Mouse (Mus musculus): ENCODE results near the gene Rasgef1b. TPM values are rescaled to one million over a fixed set of nuclear protein-coding genes. Genes with fewer than 3 reads are reported as not detected.

Gene Rasgef1b
- polyA plus RNA-seq, 1 experiment from 2014 or later: 31.1 TPM

GRCm38 (mm10) chr5:99585166-99585898, 143.5 kb downstream of the Rasgef1b start:
- WGBS: 65% methylated on average over 5 of the region's 5 CpGs
- H3K27ac ChIP-seq (ENCODE audit: low read length): no peak overlapping the region

GRCm38 (mm10) chr5:99584266-99584665, 144.6 kb downstream of the Rasgef1b start:
- Histone ChIP-seq H3K36me3 (ENCODE audit: control insufficient read depth, insufficient read depth) (no peaks in the 10 kb centered on the region), H3K4me2 (ENCODE audit: low read depth, low read length) (no peak overlapping the region)
- ATAC-seq (replicated peaks; ENCODE audit: extremely low read depth, insufficient read depth, low FRiP score): no peak

More at GRCm38 (mm10) chr5:99585166-99585898, 143.5 kb downstream of the Rasgef1b start:
- no peak for ATAC-seq (replicated peaks; ENCODE audit: extremely low read depth, insufficient read depth, low FRiP score)
- no peak overlapping the region for H3K4me3 ChIP-seq (ENCODE audit: low read length)
- H3K9me3 ChIP-seq (replicated peaks; ENCODE audit: control insufficient read depth, low read length): no peaks in the 10 kb centered on the region
- H3K36me3 ChIP-seq (ENCODE audit: control insufficient read depth, insufficient read depth): no peaks in the 10 kb centered on the region
- H3K9ac ChIP-seq (ENCODE audit: low read length): no peak overlapping the region
- H3K4me2 ChIP-seq (ENCODE audit: low read depth, low read length): no peak overlapping the region
- H3K4me1 ChIP-seq (ENCODE audit: control insufficient read depth, insufficient read depth, low read length): no peaks in the 10 kb centered on the region
- no peaks in the 10 kb centered on the region for H3K27me3 ChIP-seq (ENCODE audit: control insufficient read depth, insufficient read depth, low read length)

GRCm38 (mm10) chr5:99582055-99582454, 146.8 kb downstream of the Rasgef1b start:
- no peak overlapping the region for H3K9ac ChIP-seq (ENCODE audit: low read length)
- no peaks in the 10 kb centered on the region for H3K4me1 ChIP-seq (ENCODE audit: control insufficient read depth, insufficient read depth, low read length)
- no peaks in the 10 kb centered on the region for H3K9me3 ChIP-seq (replicated peaks; ENCODE audit: control insufficient read depth, low read length)
- no peak overlapping the region for H3K4me2 ChIP-seq (ENCODE audit: low read depth, low read length)
- ATAC-seq (replicated peaks; ENCODE audit: extremely low read depth, insufficient read depth, low FRiP score): no peak
- H3K27ac ChIP-seq (ENCODE audit: low read length): no peak overlapping the region
- 14% methylated on average over 5 of the region's 5 CpGs for WGBS
- H3K36me3 ChIP-seq (ENCODE audit: control insufficient read depth, insufficient read depth): no peaks in the 10 kb centered on the region
- no peak overlapping the region for H3K4me3 ChIP-seq (ENCODE audit: low read length)
- H3K27me3 ChIP-seq (ENCODE audit: control insufficient read depth, insufficient read depth, low read length): no peaks in the 10 kb centered on the region

More at GRCm38 (mm10) chr5:99584266-99584665, 144.6 kb downstream of the Rasgef1b start:
- H3K27ac ChIP-seq (ENCODE audit: low read length): no peak overlapping the region
- no peaks in the 10 kb centered on the region for H3K27me3 ChIP-seq (ENCODE audit: control insufficient read depth, insufficient read depth, low read length)
- no peaks in the 10 kb centered on the region for H3K9me3 ChIP-seq (replicated peaks; ENCODE audit: control insufficient read depth, low read length)
- 74% methylated on average over 9 of the region's 9 CpGs for WGBS
- no peaks in the 10 kb centered on the region for H3K4me1 ChIP-seq (ENCODE audit: control insufficient read depth, insufficient read depth, low read length)
- no peak overlapping the region for H3K4me3 ChIP-seq (ENCODE audit: low read length)
- H3K9ac ChIP-seq (ENCODE audit: low read length): no peak overlapping the region

- WGBS: 11% methylated on average over 4 of the region's 4 CpGs
- H3K9me3 ChIP-seq (replicated peaks; ENCODE audit: control insufficient read depth, low read length): no peaks in the 10 kb centered on the region
- peak; percentile 54; the same call in 1 of the 2 replicates for ATAC-seq (replicated peaks; ENCODE audit: extremely low read depth, insufficient read depth, low FRiP score)
- no peaks in the 10 kb centered on the region for H3K36me3 ChIP-seq (ENCODE audit: control insufficient read depth, insufficient read depth)
- H3K4me2 ChIP-seq (ENCODE audit: low read depth, low read length): no peak overlapping the region
- H3K27me3 ChIP-seq (ENCODE audit: control insufficient read depth, insufficient read depth, low read length): no peaks in the 10 kb centered on the region
- H3K27ac ChIP-seq (ENCODE audit: low read length): no peak overlapping the region
- peaks cover 14% of the 10 kb centered on the region for H3K4me1 ChIP-seq (ENCODE audit: control insufficient read depth, insufficient read depth, low read length)
- H3K9ac ChIP-seq (ENCODE audit: low read length): no peak overlapping the region
- no peak overlapping the region for H3K4me3 ChIP-seq (ENCODE audit: low read length)
Measured at GRCm38 (mm10) chr5:99578692-99579091, 150.2 kb downstream of the Rasgef1b start.

GRCm38 (mm10) chr5:99575897-99576296, 153.0 kb downstream of the Rasgef1b start:
- peaks cover 20% of the 10 kb centered on the region for H3K4me1 ChIP-seq (ENCODE audit: control insufficient read depth, insufficient read depth, low read length)
- H3K9me3 ChIP-seq (replicated peaks; ENCODE audit: control insufficient read depth, low read length): no peaks in the 10 kb centered on the region
- peak; percentile 87 for ATAC-seq (replicated peaks; ENCODE audit: extremely low read depth, insufficient read depth, low FRiP score)
- H3K4me2 ChIP-seq (ENCODE audit: low read depth, low read length): peak overlapping the region; percentile 31
- H3K36me3 ChIP-seq (ENCODE audit: control insufficient read depth, insufficient read depth): no peaks in the 10 kb centered on the region
- H3K9ac ChIP-seq (ENCODE audit: low read length): no peak overlapping the region
- WGBS: 25% methylated on average over 8 of the region's 8 CpGs
- H3K27ac ChIP-seq (ENCODE audit: low read length): peak overlapping the region; percentile 52; the same call in 1 of the 2 replicates
- no peaks in the 10 kb centered on the region for H3K27me3 ChIP-seq (ENCODE audit: control insufficient read depth, insufficient read depth, low read length)
- H3K4me3 ChIP-seq (ENCODE audit: low read length): no peak overlapping the region

GRCm38 (mm10) chr5:99564501-99565323, 164.2 kb downstream of the Rasgef1b start:
- Histone ChIP-seq H3K4me1 (ENCODE audit: control insufficient read depth, insufficient read depth, low read length) (peaks cover 8% of the 10 kb centered on the region), H3K27me3 (ENCODE audit: control insufficient read depth, insufficient read depth, low read length) (no peaks in the 10 kb centered on the region), H3K27ac (ENCODE audit: low read length) (no peak overlapping the region), H3K9me3 (replicated peaks; ENCODE audit: control insufficient read depth, low read length) (no peaks in the 10 kb centered on the region), H3K9ac (ENCODE audit: low read length) (no peak overlapping the region), H3K4me3 (ENCODE audit: low read length) (no peak overlapping the region), H3K4me2 (ENCODE audit: low read depth, low read length) (no peak overlapping the region), H3K36me3 (ENCODE audit: control insufficient read depth, insufficient read depth) (no peaks in the 10 kb centered on the region)
- 59% methylated on average over 8 of the region's 8 CpGs for WGBS
- ATAC-seq (replicated peaks; ENCODE audit: extremely low read depth, insufficient read depth, low FRiP score): no peak

- Histone ChIP-seq H3K27me3 (ENCODE audit: control insufficient read depth, insufficient read depth, low read length) (no peaks in the 10 kb centered on the region), H3K27ac (ENCODE audit: low read length) (no peak overlapping the region), H3K4me3 (ENCODE audit: low read length) (no peak overlapping the region), H3K36me3 (ENCODE audit: control insufficient read depth, insufficient read depth) (no peaks in the 10 kb centered on the region), H3K4me2 (ENCODE audit: low read depth, low read length) (no peak overlapping the region), H3K9ac (ENCODE audit: low read length) (no peak overlapping the region), H3K9me3 (replicated peaks; ENCODE audit: control insufficient read depth, low read length) (no peaks in the 10 kb centered on the region), H3K4me1 (ENCODE audit: control insufficient read depth, insufficient read depth, low read length) (peaks cover 13% of the 10 kb centered on the region)
- 47% methylated on average over 6 of the region's 6 CpGs for WGBS
- ATAC-seq (replicated peaks; ENCODE audit: extremely low read depth, insufficient read depth, low FRiP score): no peak; the same call in 1 of the 2 replicates
Measured at GRCm38 (mm10) chr5:99562096-99562495, 166.8 kb downstream of the Rasgef1b start.

GRCm38 (mm10) chr5:99559814-99560213, 169.1 kb downstream of the Rasgef1b start:
- ATAC-seq (replicated peaks; ENCODE audit: extremely low read depth, insufficient read depth, low FRiP score): no peak
- Histone ChIP-seq H3K27me3 (ENCODE audit: control insufficient read depth, insufficient read depth, low read length) (no peaks in the 10 kb centered on the region), H3K4me2 (ENCODE audit: low read depth, low read length) (no peak overlapping the region), H3K9ac (ENCODE audit: low read length) (no peak overlapping the region), H3K36me3 (ENCODE audit: control insufficient read depth, insufficient read depth) (no peaks in the 10 kb centered on the region), H3K9me3 (replicated peaks; ENCODE audit: control insufficient read depth, low read length) (no peaks in the 10 kb centered on the region), H3K4me1 (ENCODE audit: control insufficient read depth, insufficient read depth, low read length) (peaks cover 10% of the 10 kb centered on the region), H3K27ac (ENCODE audit: low read length) (no peak overlapping the region), H3K4me3 (ENCODE audit: low read length) (no peak overlapping the region)
- WGBS: 45% methylated on average over 3 of the region's 3 CpGs

GRCm38 (mm10) chr5:99558231-99558630, 170.6 kb downstream of the Rasgef1b start:
- no peak overlapping the region for H3K9ac ChIP-seq (ENCODE audit: low read length)
- no peak for ATAC-seq (replicated peaks; ENCODE audit: extremely low read depth, insufficient read depth, low FRiP score)
- H3K4me1 ChIP-seq (ENCODE audit: control insufficient read depth, insufficient read depth, low read length): peaks cover 10% of the 10 kb centered on the region
- H3K27me3 ChIP-seq (ENCODE audit: control insufficient read depth, insufficient read depth, low read length): no peaks in the 10 kb centered on the region
- WGBS: 65% methylated on average over 9 of the region's 9 CpGs
- no peaks in the 10 kb centered on the region for H3K36me3 ChIP-seq (ENCODE audit: control insufficient read depth, insufficient read depth)
- H3K9me3 ChIP-seq (replicated peaks; ENCODE audit: control insufficient read depth, low read length): no peaks in the 10 kb centered on the region
- H3K27ac ChIP-seq (ENCODE audit: low read length): no peak overlapping the region
- no peak overlapping the region for H3K4me3 ChIP-seq (ENCODE audit: low read length)
- H3K4me2 ChIP-seq (ENCODE audit: low read depth, low read length): no peak overlapping the region

Data from heart, embryonic 16.5 days (tissue).